Mouse (Mus musculus) midbrain, postnatal 0 days (tissue): ENCODE data around the gene Sap30l. TPM values are rescaled to one million over a fixed set of nuclear protein-coding genes. Genes with fewer than 3 reads are reported as not detected.

ENCODE experiments used
- ATAC-seq: fragments of 200-750 bp; cut with Nextera tagmentation; 2 replicates; pipeline ENCODE4 v1.8.0; 2017; ENCODE audit warnings: moderate number of reproducible peaks, mild to moderate bottlenecking, moderate TSS enrichment, moderate library complexity; ENCODE audit not compliant: low FRiP score
- DNase-seq: peaks from one replicate; pipeline ENCODE4 v3.0.0-alpha.2; 2015; ENCODE audit warnings: low spot score
- H3K27ac ChIP-seq: fragments of 300-500 bp; sonication (generic); 2 replicates; pipeline ENCODE4 v1.5.1; 2014; ENCODE audit warnings: low read depth, mild to moderate bottlenecking, low read length, mixed read lengths
- H3K27me3 ChIP-seq: fragments of 300-500 bp; sonication (generic); 2 replicates; pipeline ENCODE4 v1.6.1; 2014; ENCODE audit warnings: low read length, control low read depth, mixed read lengths; ENCODE audit not compliant: insufficient read depth
- H3K36me3 ChIP-seq: fragments of 300-500 bp; sonication (generic); 2 replicates; pipeline ENCODE4 v1.6.1; 2014; ENCODE audit warnings: low read length, control low read depth, mixed read lengths; ENCODE audit not compliant: insufficient read depth
- H3K4me1 ChIP-seq: fragments of 300-500 bp; sonication (generic); 2 replicates; pipeline ENCODE4 v1.6.1; 2014; ENCODE audit warnings: mild to moderate bottlenecking, control low read depth, antibody characterized with exemption, low read length, mixed read lengths; ENCODE audit not compliant: insufficient read depth
- H3K4me2 ChIP-seq: fragments of 300-500 bp; sonication (generic); 2 replicates; pipeline ENCODE4 v1.6.1; 2014; ENCODE audit warnings: low read depth, mild to moderate bottlenecking, low read length, mixed read lengths; ENCODE audit not compliant: poor library complexity, severe bottlenecking
- H3K4me3 ChIP-seq: fragments of 300-500 bp; sonication (generic); 2 replicates; pipeline ENCODE4 v1.5.1; 2014; ENCODE audit warnings: low read depth, mild to moderate bottlenecking, low read length, moderate library complexity
- H3K9ac ChIP-seq: fragments of 300-500 bp; sonication (generic); replicated peaks from 2 replicates; pipeline ENCODE4 v1.6.1; 2014; ENCODE audit warnings: mild to moderate bottlenecking, low read length, moderate library complexity, mixed read lengths; ENCODE audit not compliant: poor library complexity, severe bottlenecking
- H3K9me3 ChIP-seq: fragments of 300-500 bp; sonication (generic); 2 replicates; pipeline ENCODE4 v1.6.1; 2016; ENCODE audit warnings: low read length, control low read depth
- CTCF ChIP-seq: IDR thresholded peaks from 2 replicates; pipeline ENCODE4 v1.5.1; 2016; ENCODE audit warnings: antibody characterized with exemption, mild to moderate bottlenecking
- whole genome bisulfite sequencing: fragments of 180-500 bp; shearing (Covaris S2); extraction: QIAGEN DNeasy Blood & Tissue Kit; methylation state at CpG from one replicate; pipeline ENCODE4 v1.1.7; 2014; 5-methylcytosine and 5-hydroxymethylcytosine counted together
- polyA plus RNA-seq: library from polyadenylated mRNA; unstranded; fragments of >200 nt; fragmentation: Nextera tagmentation; extraction: Ambion mirVana; gene quantifications from 2 replicates; pipeline ENCODE4 v1.2.1, GENCODE M21; 2015
- total RNA-seq: library from RNA; depleted of rRNA; stranded (reverse); fragments of >200 nt; gene quantifications from 2 replicates; pipeline ENCODE4 v1.2.3, GENCODE M21; 2014

Gene Sap30l
- total and polyA plus RNA-seq, 2 experiments from 2014 or later: 11.6 to 35.1 TPM

DNA sequence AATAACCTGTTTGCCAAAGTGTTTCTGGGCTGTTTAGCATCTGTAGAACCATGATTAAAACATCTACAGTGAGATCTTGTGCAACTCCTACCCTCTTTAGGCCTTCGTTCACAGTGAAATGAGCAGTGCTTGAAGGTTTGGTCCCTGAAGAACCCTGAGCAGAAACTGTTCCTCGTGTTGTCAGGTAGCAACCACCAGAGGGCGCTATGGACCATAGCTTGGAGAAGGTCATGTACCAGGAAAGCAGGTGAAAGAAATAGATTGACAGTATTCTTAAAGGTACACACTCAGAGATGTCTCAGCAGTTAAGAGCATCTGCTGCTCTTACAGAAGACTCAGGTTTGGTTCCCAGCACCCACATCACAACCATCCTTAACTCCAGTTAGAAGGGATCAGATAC is 13.5 kb upstream of the Sap30l start:
- H3K4me2 ChIP-seq: no peak overlapping the region
- TF ChIP-seq CTCF: peak; percentile 64
- no peaks in the 10 kb centered on the region for H3K27me3 ChIP-seq
- no peak overlapping the region for H3K9ac ChIP-seq
- DNase-seq: no peak
- no peaks in the 10 kb centered on the region for H3K9me3 ChIP-seq
- peaks cover 10% of the 10 kb centered on the region; the same call in 1 of the 2 replicates for H3K4me1 ChIP-seq
- H3K36me3 ChIP-seq: no peaks in the 10 kb centered on the region
- no peak for ATAC-seq
- no peak overlapping the region for H3K27ac ChIP-seq
- 55% methylated on average over 3 of the region's 3 CpGs for WGBS
- H3K4me3 ChIP-seq: no peak overlapping the region

DNA sequence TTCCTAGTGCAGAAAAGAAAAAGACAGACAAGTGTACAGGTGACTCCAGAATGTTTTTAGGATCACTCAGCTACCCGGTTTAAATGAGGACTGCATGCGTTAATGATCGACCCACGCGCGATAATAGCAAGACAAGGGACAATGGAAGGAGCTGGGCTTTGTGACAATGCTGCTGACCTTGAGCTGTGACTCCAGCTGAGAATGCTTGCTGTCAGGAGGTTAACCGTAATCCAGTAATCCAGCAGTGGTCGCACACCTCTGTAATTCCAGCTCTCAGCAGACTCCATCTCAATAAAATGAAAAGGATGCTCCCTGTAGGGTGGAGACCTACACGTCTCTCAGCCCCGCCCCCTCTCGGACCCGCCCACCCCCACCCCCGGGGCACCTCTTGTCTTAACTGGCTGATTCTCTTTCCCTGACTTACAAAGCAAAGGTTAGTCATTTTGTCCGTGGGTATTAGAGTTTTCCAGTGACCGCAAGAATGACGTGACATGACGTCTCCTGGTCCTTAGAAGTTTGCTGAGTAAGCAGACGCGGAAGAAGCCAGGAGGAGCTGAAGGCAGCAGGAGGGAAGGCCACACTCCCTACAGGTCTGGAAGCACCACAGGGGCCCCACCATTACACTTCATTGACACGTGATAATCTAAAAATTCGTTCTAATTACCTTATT is 10.4 kb upstream of the Sap30l start:
- H3K27ac ChIP-seq: no peak overlapping the region
- no peak for ATAC-seq
- H3K27me3 ChIP-seq: no peaks in the 10 kb centered on the region
- no peak overlapping the region for H3K4me3 ChIP-seq
- DNase-seq: no peak
- H3K9ac ChIP-seq: no peak overlapping the region
- H3K4me1 ChIP-seq: peaks cover 10% of the 10 kb centered on the region; the same call in 1 of the 2 replicates
- H3K36me3 ChIP-seq: no peaks in the 10 kb centered on the region
- H3K9me3 ChIP-seq: no peaks in the 10 kb centered on the region
- no peak overlapping the region for H3K4me2 ChIP-seq
- WGBS: 27% methylated on average over 21 of the region's 21 CpGs
- TF ChIP-seq CTCF: no peak

DNA sequence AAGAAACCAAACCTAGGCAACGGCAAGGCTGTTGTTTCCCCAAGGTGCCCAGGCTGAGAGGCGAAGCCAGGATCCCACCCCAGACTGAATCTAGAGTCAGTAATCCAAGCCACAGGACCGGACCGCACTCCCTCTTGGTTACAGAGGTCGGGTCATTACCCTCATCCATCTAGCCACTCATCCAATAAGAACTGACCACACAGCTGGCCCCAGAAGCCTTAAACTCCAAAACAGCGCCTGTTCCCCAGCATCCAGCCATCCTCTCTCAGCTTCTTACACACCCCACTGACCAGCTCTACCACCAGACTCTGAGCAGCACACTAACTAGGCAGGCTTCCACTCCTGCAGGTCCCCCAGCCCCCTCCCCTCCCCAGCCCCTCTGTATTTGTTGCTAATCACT is 6.4 kb upstream of the Sap30l start:
- no peaks in the 10 kb centered on the region for H3K4me1 ChIP-seq
- no peak for TF ChIP-seq CTCF
- H3K27ac ChIP-seq: no peak overlapping the region
- no peaks in the 10 kb centered on the region for H3K9me3 ChIP-seq
- ATAC-seq (no peak), DNase-seq (no peak)
- H3K4me2 ChIP-seq: no peak overlapping the region
- no peak overlapping the region for H3K9ac ChIP-seq
- no peak overlapping the region for H3K4me3 ChIP-seq
- WGBS: 57% methylated on average over 6 of the region's 6 CpGs
- H3K27me3 ChIP-seq: no peaks in the 10 kb centered on the region
- no peaks in the 10 kb centered on the region for H3K36me3 ChIP-seq

DNA sequence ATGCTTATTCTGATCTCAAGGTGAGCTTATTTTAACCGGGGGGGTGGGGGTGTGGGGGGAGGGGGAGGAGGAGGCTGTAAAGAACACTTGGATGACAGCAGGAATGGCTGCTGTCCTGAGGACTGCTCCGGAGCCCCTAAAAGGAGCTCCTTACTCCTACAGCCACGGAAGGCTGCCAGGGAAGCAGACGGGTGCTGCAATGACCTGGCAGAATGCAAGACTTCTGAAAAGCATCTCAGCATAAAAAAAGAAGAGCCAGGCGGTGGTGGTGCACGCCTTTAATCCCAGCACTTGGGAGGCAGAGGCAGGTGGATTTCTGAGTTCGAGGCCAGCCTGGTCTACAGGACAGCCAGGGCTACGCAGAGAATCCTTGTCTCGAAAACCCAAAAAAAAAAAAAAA is 3.6 kb upstream of the Sap30l start:
- no peaks in the 10 kb centered on the region for H3K9me3 ChIP-seq
- WGBS: 76% methylated on average over 9 of the region's 9 CpGs

DNA sequence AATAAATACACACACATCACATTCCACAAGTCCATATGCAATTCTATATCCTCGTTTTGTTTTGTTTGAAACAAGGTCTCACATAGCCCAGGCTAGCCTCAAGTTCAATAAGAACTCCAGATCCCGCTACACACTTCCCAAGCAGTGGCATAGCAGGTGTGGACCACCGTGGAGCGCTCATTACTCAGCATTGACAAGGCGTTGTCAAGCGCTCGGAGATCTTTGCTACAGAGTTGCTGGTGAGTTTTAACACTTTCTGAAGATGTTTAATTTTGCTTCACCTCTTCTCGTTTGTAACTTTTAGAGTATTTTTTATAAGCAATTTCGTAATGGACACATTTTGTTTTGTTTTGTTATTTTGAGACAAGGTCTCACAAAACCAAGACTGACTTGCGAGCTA is 2.0 kb upstream of the Sap30l start:
- ATAC-seq: no peak
- Histone ChIP-seq H3K4me1 (peaks cover 4% of the 10 kb centered on the region; the same call in 1 of the 2 replicates), H3K27ac (no peak overlapping the region), H3K4me2 (no peak overlapping the region), H3K9me3 (no peaks in the 10 kb centered on the region), H3K4me3 (no peak overlapping the region), H3K36me3 (no peaks in the 10 kb centered on the region), H3K9ac (no peak overlapping the region), H3K27me3 (no peaks in the 10 kb centered on the region)
- no peak for DNase-seq
- no peak for TF ChIP-seq CTCF
- 88% methylated on average over 10 of the region's 10 CpGs for WGBS

More for the DNA sequence above, 3.6 kb upstream of the Sap30l start:
- DNase-seq: no peak
- Histone ChIP-seq H3K36me3 (no peaks in the 10 kb centered on the region), H3K4me1 (0 out of 2 replicates have a peak, but pooled peaks cover 1% of the 10 kb centered on the region), H3K27me3 (no peaks in the 10 kb centered on the region), H3K27ac (no peak overlapping the region), H3K9ac (no peak overlapping the region), H3K4me3 (no peak overlapping the region), H3K4me2 (no peak overlapping the region)
- no peak for ATAC-seq
- TF ChIP-seq CTCF: no peak

DNA sequence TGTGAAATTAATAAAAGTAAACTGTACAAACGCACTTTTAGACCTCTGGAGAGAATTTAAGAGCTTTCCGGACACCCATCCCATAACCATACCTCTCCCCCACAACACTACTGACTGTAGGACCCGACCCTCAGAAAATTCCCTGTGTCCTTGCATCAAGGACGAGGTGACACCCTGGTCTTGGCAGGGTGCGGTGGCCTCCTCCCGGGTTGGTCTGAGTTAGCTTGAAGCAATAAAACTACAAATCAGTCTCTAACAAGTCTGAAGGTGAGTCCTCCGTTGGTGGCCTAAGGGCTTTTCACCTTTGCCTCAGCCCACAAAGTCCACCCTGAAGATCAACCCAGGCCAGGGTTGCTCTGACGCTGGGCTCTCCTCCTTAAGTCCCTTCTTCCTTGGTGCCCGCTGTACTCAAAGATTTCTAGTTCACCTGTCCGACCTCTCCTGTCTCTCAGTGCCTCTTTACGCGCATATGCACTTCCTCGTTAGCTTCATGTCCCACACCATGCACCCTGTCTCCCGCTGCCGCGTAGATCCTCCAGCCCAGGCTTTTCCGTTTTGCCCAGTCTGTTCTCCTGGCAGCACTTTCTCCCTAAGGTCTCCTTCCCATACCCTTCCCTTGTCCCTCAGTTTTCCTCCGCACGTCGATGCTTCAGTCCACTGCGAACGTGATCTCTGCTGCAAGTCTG is 1.0 kb upstream of the Sap30l start:
- Histone ChIP-seq H3K4me3 (peak overlapping the region; percentile 90), H3K9ac (peak overlapping the region; percentile 44; the same call in 1 of the 2 replicates), H3K27ac (no peak overlapping the region), H3K9me3 (no peaks in the 10 kb centered on the region), H3K27me3 (no peaks in the 10 kb centered on the region), H3K4me2 (peak overlapping the region; percentile 99), H3K4me1 (peaks cover 4% of the 10 kb centered on the region; the same call in 1 of the 2 replicates), H3K36me3 (no peaks in the 10 kb centered on the region)
- TF ChIP-seq CTCF: no peak
- WGBS: 18% methylated on average over 22 of the region's 22 CpGs
- no peak for DNase-seq
- ATAC-seq: no peak
